Mouse (Mus musculus): ENCODE data around the gene Natd1.

- TF ChIP-seq POLR2A (IDR thresholded peaks at IDR 0.05; ENCODE audit: low read depth, low read length), result no peak
- TF ChIP-seq CTCF (IDR thresholded peaks at IDR 0.05; ENCODE audit: extremely low read depth, insufficient read length, insufficient replicate concordance, low read depth, low read length), result no peak
Measured at GRCm38 (mm10) chr11:60890744-60891143, 23.8 kb downstream of the Natd1 start.

All from small intestine, adult 2 months (tissue).